Mouse (Mus musculus) cerebellum, postnatal 25 days (tissue): Measurements from ENCODE around the gene Irs3.
A peak's percentile ranks its signal among the peaks of the same experiment; 100 is the strongest.

Source experiments
- DNase-seq, 2 experiments: peaks; one replicate each; pipeline ENCODE4 v3.0.0; 2021; ENCODE audit warnings: mixed read lengths in 2 of 2

Gene Irs3

GRCm38 (mm10) chr5:137654746-137655145 lies 9.2 kb upstream of the Irs3 start:
- no peak for DNase-seq

GRCm38 (mm10) chr5:137653366-137653765 lies 7.9 kb upstream of the Irs3 start:
- no peak for DNase-seq

- DNase-seq: peak; percentile 70 to 87
Measured at GRCm38 (mm10) chr5:137652474-137652873, 7.0 kb upstream of the Irs3 start.

DNA sequence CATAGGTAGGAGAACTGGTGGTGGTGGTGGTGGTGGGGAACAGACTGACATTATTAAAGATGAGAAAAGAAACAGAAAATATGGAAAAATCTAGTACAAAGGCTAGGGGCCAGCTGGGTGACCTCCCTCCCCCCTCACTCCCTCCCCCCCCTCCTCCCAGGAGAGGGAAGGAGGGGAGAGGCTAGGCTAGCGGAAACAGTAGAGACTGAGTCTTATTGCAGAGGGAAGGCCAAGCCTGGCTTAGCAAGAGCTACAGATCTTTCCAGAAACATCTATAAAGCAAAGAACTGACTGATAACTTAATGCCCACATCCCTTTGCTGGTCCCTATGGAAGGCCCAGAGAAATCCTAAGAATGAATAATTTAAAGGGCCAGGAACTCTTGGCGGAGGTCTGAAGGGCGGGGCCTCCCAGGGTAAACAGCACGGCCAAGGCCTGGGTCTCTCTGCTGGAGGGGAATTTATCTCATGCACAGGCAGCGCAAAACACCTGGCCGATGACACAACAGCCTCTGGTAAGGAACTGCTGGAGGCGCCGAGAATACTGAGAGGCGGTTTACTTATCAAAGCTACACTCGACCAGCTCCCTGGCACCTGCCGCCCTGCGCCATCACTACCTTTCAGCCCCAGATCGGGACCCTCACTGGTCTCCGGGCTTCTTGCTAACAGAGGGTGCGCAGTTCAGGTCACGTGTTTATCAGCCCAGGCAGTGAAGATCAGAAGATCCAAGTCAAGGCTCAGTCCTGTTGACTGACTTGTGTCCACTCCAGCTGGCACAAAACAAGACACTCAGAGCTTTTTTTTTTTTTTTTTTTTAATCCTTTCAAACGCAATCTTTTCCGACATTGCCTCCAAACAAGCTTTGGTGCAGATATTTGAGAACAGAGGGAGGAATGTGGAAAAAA lies 4.4 kb upstream of the Irs3 start:
- DNase-seq: peak in 1 of 2 experiments; percentile 15

GRCm38 (mm10) chr5:137649251-137649650 lies 3.7 kb upstream of the Irs3 start:
- no peak for DNase-seq

DNA sequence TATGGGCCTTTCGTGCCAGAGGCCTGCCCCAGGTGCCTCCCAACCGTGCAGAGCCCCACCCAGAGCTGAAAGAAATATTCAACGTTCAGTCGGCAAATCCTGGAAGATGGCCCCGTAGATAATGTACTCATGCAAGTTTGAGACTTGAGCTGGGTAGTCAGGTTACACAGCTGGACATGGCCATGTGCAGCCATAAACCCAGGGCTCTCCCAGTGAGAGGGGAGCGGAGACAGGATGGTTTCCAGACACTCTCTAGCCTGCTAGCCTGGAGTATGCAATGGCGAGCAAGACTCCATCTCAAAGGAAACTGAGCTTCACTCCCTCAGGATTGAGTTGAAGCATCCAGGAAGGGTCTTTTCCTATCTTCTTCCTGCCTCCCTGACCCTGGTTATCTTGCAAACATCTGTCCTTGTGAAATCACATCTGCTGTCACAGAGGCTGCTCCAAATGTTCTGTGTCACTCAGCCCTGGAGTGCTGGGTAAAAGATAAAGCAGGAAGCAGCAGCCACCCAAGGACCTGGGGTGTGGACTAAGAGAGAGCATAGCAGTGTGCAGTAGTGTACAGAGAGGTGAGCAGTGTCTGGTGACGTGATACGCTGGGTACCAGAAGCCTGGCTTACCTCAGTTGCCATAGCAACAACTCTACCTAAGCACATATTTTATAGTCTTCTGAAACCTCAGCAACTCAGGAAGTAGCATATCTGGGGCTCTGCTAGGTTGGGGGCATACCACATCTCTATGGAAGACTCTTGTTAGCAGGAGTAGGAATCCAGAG lies 2.5 kb upstream of the Irs3 start:
- DNase-seq: no peak

- DNase-seq: peak in 1 of 2 experiments; percentile 18
Measured at GRCm38 (mm10) chr5:137645091-137645651, 343 bp downstream of the Irs3 start.

DNA sequence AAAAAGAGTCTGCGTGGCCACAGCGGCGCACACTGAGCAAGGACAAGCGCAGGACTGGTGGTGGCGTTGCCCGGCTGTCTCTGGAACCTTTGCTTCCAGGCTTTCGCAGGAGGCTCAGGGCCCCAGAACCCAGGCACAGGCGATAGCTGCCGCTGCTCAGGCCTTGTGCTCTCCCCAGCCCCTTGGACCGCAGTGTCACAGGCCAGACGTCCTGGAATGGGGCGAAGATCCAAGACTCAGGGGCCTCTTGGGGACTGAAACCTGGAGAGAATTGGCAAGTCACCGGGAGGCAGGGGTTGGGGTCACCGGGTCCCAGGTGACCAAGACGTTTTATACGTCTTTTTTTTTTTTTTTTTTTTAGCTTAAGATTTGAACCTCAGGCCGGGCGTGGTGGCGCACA lies 1.0 kb downstream of the Irs3 start:
- DNase-seq: peak in 1 of 2 experiments; percentile 8

DNA sequence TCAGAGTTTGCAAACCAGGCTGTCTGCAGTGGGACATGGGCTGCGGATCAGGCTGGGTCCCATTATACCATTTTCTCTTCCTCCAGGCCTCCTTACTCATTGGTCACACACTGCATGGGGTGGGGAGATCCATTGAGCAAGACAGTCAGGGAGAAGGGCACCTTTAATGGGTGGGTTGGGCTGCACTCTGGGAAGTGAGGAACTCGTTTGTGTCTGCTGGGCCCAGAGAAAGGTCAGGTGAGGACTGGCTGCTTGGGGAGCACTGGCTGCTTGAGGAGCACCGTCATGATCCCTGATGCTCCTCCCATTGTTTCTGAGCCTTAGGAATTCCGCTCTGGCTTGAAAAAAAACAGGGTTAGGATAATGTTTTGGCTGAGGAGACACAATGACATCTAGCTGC lies 2.6 kb downstream of the Irs3 start:
- no peak for DNase-seq

- peak in 1 of 2 experiments; percentile 45 for DNase-seq
Measured at GRCm38 (mm10) chr5:137641054-137641453, 4.5 kb downstream of the Irs3 start, which contains the start of gene Sap25. TSS of gene Sap25 (plus strand) at chr5:137641334.

DNA sequence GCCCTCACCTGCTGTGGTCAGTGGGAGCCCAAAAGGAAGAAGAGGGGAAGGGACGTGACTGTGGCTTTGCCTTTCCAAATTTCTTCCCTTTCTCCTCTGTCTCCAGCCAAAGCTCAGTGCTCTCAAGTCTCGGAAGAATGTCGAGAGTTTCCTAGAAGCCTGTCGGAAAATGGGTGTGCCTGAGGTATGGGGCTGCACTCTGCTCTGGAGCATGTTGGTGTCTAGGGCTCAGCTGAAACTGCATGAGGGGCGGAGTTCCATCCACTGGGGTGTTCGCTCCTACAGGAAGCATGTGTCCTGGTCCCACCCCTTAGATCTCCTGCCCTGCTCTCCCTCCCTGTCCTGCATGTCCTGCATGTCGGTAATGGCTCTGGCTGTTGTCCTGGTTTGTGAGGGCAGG lies 6.0 kb downstream of the Irs3 start:
- no peak for DNase-seq

DNA sequence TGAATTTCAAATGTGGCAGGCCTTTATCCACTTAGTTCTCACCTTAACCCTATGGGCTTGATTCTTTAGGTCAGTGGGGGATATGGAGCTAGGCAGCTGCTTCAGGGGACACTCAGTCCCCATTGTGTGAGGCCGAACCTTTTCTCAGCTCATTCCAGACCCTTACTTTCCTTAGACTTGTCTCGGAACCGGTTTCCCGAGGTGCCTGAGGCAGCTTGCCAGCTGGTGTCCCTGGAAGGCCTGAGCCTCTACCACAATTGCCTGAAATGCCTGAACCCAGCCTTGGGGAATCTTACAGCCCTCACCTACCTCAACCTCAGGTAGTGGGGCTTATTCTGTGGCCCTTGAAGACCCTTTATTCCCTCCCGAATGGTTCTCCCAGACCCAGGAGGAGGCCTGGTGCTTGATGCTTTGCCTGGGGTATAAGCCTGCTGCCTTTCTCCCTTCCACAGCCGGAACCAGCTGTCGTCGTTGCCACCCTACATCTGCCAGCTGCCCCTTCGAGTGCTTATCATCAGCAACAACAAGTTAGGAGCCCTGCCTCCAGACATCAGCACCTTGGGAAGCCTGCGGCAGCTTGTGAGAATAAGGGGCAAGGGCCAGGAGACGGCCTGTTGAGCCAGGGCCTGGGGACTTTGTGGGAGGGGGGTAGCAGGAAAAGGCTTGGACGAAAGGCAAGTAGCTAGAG lies 12.0 kb downstream of the Irs3 start:
- DNase-seq: no peak

DNA sequence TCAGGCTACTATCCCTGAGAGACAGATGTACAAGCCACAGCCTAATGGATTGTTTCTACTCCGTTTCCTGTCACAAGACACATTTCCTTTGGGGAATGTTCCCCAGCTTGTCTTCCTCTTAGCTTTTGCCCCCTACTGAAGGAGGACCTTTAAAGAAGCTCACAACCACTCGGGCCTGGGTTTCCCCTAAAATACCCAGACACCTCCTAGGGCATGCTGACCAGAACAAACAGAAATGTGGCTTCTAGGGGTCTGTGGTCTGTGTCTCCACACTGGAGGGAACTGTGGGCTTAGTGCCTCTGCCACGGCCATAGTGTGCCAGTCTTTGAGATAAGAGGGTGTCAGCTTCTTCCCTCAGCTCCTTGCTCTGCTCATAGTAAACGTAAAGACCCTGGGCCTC lies 13.9 kb downstream of the Irs3 start:
- DNase-seq: no peak

DNA sequence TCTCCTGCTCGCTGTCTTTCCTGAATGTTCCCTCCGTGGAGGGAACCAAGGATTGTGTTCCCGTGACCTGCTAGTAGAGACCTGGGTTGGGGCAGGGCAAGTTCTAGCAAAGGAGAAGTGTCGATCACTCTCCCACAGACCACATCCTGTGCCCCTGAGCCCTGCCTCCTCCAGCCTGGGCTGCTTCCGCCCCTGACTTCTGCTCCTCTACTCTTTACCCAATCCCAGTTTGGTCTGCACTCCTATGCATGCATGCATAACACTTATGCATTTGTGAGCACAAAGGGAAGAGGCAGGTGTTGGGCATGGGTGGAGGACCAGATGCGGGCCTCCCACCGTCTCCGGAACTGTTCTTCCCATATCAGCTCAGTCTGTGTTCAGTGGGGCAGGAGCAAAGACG lies 14.3 kb downstream of the Irs3 start:
- no peak for DNase-seq

DNA sequence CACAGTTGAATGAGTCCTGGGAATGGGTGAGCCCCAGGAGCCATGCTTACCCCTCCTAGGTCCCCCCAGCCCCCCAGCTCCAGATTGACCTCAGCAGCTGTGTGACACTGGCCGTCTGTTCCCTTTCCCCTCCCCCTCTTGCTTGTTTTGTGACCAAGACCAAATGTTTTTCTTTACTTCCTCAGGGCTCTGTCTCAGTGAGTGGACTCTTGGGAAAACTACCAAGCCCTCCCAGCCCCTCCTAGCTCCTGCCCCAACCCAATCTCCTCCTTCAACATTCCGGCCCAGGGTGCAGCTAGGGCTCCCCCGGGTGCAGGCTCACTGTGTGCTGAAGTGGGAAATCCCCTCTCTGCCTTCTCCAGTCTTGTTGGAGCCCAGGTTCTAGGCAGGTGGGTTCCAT lies 14.9 kb downstream of the Irs3 start:
- DNase-seq: no peak

GRCm38 (mm10) chr5:137629906-137630545 lies 15.5 kb downstream of the Irs3 start:
- no peak for DNase-seq

- DNase-seq: no peak
Measured at GRCm38 (mm10) chr5:137629306-137629721, 16.2 kb downstream of the Irs3 start.

GRCm38 (mm10) chr5:137628498-137629305 lies 16.8 kb downstream of the Irs3 start, which contains the start of the genes Fbxo24, Lrch4 and Gm20605:
TSS of gene Fbxo24 (minus strand) at chr5:137629002.
TSS of gene Lrch4 (plus strand) at chr5:137629121.
TSS of gene Gm20605 (plus strand) at chr5:137629175.
- peak; percentile 97 to 99 for DNase-seq

DNA sequence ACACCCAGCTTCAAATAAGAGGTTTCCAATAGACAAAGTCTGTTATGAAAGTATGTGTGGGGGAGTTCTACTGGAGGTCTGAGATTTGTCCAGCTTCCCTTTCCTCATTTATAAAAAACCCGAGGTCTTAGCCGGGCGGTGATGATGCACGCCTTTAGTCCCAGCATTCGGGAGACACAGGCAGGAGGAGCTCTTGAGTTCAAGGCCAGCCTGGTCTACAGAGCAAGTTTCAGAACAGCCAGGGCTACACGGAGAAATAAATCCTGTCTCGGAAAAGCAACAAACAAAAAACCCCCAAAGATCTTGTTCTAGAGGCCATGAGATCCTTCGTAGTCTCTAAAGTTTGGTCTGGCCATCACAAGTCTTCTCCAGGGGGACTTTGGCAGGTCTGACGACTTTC lies 17.5 kb downstream of the Irs3 start:
- DNase-seq: no peak

- DNase-seq: no peak
Measured at GRCm38 (mm10) chr5:137623937-137624530, 21.5 kb downstream of the Irs3 start.

DNA sequence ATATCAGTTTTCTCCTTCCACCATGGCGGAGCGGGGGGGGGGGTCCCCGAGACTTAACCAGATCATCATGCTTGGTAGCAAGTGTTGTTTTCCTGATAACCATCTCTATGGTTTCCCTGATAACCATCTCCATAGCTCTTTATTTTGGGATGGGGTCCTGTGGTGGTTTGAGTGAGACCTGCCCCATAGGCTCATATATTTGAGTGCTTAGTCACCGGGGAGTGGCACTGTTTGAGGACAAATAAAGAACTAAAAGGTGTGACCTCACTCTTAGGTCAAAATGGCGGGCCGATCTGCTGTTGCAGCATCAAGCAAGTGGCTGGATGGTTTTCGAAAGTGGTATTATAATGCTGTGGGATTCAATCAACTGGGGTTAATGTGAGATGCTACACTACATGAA lies 30.2 kb downstream of the Irs3 start:
- no peak for DNase-seq
